Mouse (Mus musculus): Measurements from ENCODE around the gene Ogdh. TPM values are rescaled to one million over a fixed set of nuclear protein-coding genes. Genes with fewer than 3 reads are reported as not detected.
"Not testable (repeated sequence)": the region's sequence is repeated elsewhere in the genome, so short reads cannot be mapped to it uniquely, and the experiment has no call there.

Ogdh gene
- polyA plus RNA-seq, 1 experiment from 2014 or later, result 87.7 TPM

- no peak overlapping the region for H3K4me3 ChIP-seq (replicated peaks)
- H3K36me3 ChIP-seq (replicated peaks), result peaks cover 38% of the 10 kb centered on the region
- H3K9ac ChIP-seq, result no peak overlapping the region
- H3K27ac ChIP-seq, result no peak overlapping the region
- 80% methylated on average over 4 of the region's 4 CpGs for WGBS
- H3K4me2 ChIP-seq, result no peak overlapping the region
- ATAC-seq (ENCODE audit: low FRiP score), result no peak
- H3K4me1 ChIP-seq, result no peaks in the 10 kb centered on the region
- no peaks in the 10 kb centered on the region for H3K27me3 ChIP-seq
- H3K9me3 ChIP-seq, result no peaks in the 10 kb centered on the region
Observed at GRCm38 (mm10) chr11:6336689-6337088, 45.3 kb downstream of the Ogdh start.

DNA sequence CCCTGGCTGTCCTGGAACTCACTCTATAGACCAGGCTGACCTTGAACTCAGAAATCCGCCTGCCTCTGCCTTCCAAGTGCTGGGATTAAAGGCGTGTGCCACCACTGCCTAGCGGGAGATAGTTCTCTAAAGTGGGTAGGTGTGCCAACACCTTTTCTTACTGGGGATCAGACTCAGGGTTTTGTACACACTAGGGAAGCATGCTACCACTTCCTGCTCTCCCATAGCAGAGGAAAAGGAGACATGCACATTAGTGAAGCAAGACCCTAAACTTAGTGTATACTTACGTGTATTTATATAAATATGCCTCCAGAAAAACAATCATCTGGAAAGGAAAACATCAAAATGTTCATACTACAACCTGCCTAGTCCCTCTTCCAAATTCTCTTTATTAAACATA lies 54.5 kb downstream of the Ogdh start:
- 98% methylated on average over 4 of the region's 4 CpGs for WGBS
- H3K4me2 ChIP-seq, result no peak overlapping the region
- H3K9me3 ChIP-seq, result no peaks in the 10 kb centered on the region
- no peak for ATAC-seq (ENCODE audit: low FRiP score)
- H3K4me3 ChIP-seq (replicated peaks), result no peak overlapping the region
- H3K27me3 ChIP-seq, result no peaks in the 10 kb centered on the region
- no peak overlapping the region for H3K27ac ChIP-seq
- no peaks in the 10 kb centered on the region for H3K4me1 ChIP-seq
- peaks cover 90% of the 10 kb centered on the region for H3K36me3 ChIP-seq (replicated peaks)
- H3K9ac ChIP-seq, result no peak overlapping the region

- Histone ChIP-seq H3K9me3 (no peaks in the 10 kb centered on the region), H3K36me3 (replicated peaks) (peaks cover 87% of the 10 kb centered on the region), H3K9ac (no peak overlapping the region), H3K27ac (no peak overlapping the region), H3K4me2 (no peak overlapping the region), H3K27me3 (no peaks in the 10 kb centered on the region), H3K4me3 (replicated peaks) (no peak overlapping the region), H3K4me1 (no peaks in the 10 kb centered on the region)
- ATAC-seq (ENCODE audit: low FRiP score), result no peak
- WGBS, result 95% methylated on average over 7 of the region's 7 CpGs
Observed at GRCm38 (mm10) chr11:6346966-6347365, 55.5 kb downstream of the Ogdh start.

DNA sequence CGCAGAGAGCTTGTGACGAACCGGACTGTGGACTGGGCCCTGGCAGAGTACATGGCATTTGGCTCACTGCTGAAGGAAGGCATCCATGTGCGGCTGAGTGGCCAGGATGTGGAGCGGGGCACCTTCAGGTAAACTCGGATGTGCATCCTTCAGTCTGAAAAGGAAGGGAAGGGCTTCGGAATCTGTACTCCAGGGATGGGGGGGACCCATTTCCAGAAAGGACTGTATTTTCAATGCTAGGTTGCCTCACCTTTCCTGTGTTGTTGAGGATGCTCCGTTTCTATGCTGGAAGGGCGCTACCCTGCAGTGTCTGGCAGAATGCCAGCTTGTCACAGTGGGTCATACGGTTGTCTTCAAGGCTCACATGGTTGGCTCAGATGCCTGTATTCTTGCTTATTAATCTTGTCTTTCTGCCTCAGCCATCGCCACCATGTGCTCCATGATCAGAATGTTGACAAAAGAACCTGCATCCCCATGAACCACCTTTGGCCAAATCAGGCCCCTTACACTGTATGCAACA lies 57.3 kb downstream of the Ogdh start:
- 91% methylated on average over 11 of the region's 11 CpGs for WGBS
- Histone ChIP-seq H3K4me3 (replicated peaks) (no peak overlapping the region), H3K4me2 (no peak overlapping the region), H3K27me3 (no peaks in the 10 kb centered on the region), H3K36me3 (replicated peaks) (peaks cover 90% of the 10 kb centered on the region), H3K27ac (no peak overlapping the region), H3K4me1 (no peaks in the 10 kb centered on the region), H3K9ac (no peak overlapping the region), H3K9me3 (no peaks in the 10 kb centered on the region)
- no peak for ATAC-seq (ENCODE audit: low FRiP score)

GRCm38 (mm10) chr11:6349586-6349985 lies 58.2 kb downstream of the Ogdh start:
- H3K27me3 ChIP-seq, result no peaks in the 10 kb centered on the region
- 93% methylated on average over 5 of the region's 5 CpGs for WGBS
- H3K4me3 ChIP-seq (replicated peaks), result no peak overlapping the region
- no peak overlapping the region for H3K4me2 ChIP-seq
- H3K9ac ChIP-seq, result no peak overlapping the region
- H3K27ac ChIP-seq, result no peak overlapping the region
- peaks cover 90% of the 10 kb centered on the region for H3K36me3 ChIP-seq (replicated peaks)
- H3K4me1 ChIP-seq, result no peaks in the 10 kb centered on the region
- no peak for ATAC-seq (ENCODE audit: low FRiP score)
- H3K9me3 ChIP-seq, result no peaks in the 10 kb centered on the region

GRCm38 (mm10) chr11:6355106-6355505 lies 63.7 kb downstream of the Ogdh start:
- 92% methylated on average over 4 of the region's 4 CpGs for WGBS
- H3K36me3 ChIP-seq (replicated peaks), result peaks cover 66% of the 10 kb centered on the region

DNA sequence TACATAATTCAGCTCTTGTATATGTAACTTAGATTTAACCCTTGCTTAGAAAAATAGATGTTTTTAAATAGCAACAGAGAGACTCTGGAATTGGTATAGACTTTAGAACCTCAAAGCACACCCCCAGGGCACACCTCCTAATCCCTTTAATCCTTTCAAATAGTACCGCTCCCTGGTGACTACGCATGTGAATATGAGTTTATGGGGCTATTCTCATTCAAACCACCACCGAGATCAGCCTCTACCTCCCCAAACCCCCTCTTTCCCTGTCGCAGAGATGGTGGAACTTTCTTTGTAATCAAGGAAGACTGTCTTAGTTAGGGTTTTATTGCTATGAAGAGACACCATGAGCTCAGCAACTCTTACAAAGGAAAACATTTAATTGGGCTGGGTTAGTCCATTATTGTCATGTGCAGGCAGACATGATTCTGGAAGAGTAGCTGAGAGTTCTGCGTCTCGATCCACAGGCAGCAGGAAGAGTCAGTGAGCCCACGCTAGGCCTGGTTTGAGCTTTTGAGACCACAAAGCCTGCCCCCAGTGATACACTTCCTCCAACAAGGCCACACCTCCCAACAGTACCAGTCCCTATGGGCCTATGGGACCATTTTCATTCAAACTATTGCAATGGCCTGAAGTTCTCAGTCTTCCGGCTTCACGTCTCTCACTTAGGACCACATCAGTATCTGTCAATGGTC lies 73.3 kb downstream of the Ogdh start:
- H3K9me3 ChIP-seq, result no peaks in the 10 kb centered on the region
- no peaks in the 10 kb centered on the region for H3K27me3 ChIP-seq
- no peak for ATAC-seq (ENCODE audit: low FRiP score)
- no peak overlapping the region for H3K9ac ChIP-seq
- no peaks in the 10 kb centered on the region for H3K36me3 ChIP-seq (replicated peaks)
- no peaks in the 10 kb centered on the region for H3K4me1 ChIP-seq
- H3K4me3 ChIP-seq (replicated peaks), result no peak overlapping the region
- no peak overlapping the region for H3K4me2 ChIP-seq
- 84% methylated on average over 9 of the region's 9 CpGs for WGBS
- H3K27ac ChIP-seq, result no peak overlapping the region

More at GRCm38 (mm10) chr11:6355106-6355505, 63.7 kb downstream of the Ogdh start:
- Histone ChIP-seq H3K4me2 (no peak overlapping the region), H3K4me3 (replicated peaks) (no peak overlapping the region), H3K9me3 (no peaks in the 10 kb centered on the region), H3K27me3 (no peaks in the 10 kb centered on the region), H3K4me1 (no peaks in the 10 kb centered on the region), H3K9ac (no peak overlapping the region), H3K27ac (no peak overlapping the region)
- ATAC-seq (ENCODE audit: low FRiP score), result no peak

- WGBS, result 24% methylated on average over 11 of the region's 11 CpGs
- Histone ChIP-seq H3K27ac (no peak overlapping the region), H3K36me3 (replicated peaks) (no peaks in the 10 kb centered on the region)
Observed at GRCm38 (mm10) chr11:6365885-6366284, 74.5 kb downstream of the Ogdh start.

GRCm38 (mm10) chr11:6366434-6366833 lies 75.0 kb downstream of the Ogdh start:
- no peaks in the 10 kb centered on the region for H3K36me3 ChIP-seq (replicated peaks)
- H3K27ac ChIP-seq, result no peak overlapping the region
- H3K27me3 ChIP-seq, result no peaks in the 10 kb centered on the region
- no peaks in the 10 kb centered on the region for H3K4me1 ChIP-seq
- no peak for ATAC-seq (ENCODE audit: low FRiP score)
- no peak overlapping the region for H3K4me3 ChIP-seq (replicated peaks)
- no peak overlapping the region for H3K4me2 ChIP-seq
- H3K9ac ChIP-seq, result no peak overlapping the region
- H3K9me3 ChIP-seq, result no peaks in the 10 kb centered on the region
- 81% methylated on average over 6 of the region's 6 CpGs for WGBS

More at GRCm38 (mm10) chr11:6365885-6366284, 74.5 kb downstream of the Ogdh start:
- 0 out of 2 replicates have a peak, but pooled peaks have one; percentile 20 for ATAC-seq (ENCODE audit: low FRiP score)
- no peak overlapping the region for H3K9ac ChIP-seq
- no peaks in the 10 kb centered on the region for H3K4me1 ChIP-seq
- no peaks in the 10 kb centered on the region for H3K27me3 ChIP-seq
- H3K9me3 ChIP-seq, result no peaks in the 10 kb centered on the region
- no peak overlapping the region for H3K4me3 ChIP-seq (replicated peaks)
- H3K4me2 ChIP-seq, result no peak overlapping the region

GRCm38 (mm10) chr11:6367156-6367555 lies 75.7 kb downstream of the Ogdh start:
- Histone ChIP-seq H3K9ac (no peak overlapping the region), H3K4me1 (no peaks in the 10 kb centered on the region)

DNA sequence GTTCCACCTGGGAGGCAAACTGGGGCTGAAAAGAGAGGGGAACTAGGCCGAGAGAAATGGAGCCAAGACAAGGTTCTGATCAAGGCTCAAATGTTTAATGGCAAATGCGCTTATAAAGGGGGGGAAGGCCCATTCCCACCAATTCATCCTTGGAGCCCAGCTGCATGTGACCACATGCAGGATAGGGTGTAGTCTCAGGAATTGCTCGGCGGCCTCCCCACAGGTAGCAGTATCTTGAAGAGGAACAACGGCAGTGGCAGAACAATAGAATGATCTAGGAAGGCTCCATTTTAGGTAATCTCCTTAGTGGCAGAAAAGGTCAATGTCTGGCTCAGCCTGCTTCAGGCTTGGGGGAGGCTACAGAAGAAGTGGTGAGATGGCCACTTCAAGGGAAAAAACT lies 76.6 kb downstream of the Ogdh start:
- H3K4me2 ChIP-seq; H3K27me3 ChIP-seq; H3K4me3 ChIP-seq (replicated peaks); H3K4me1 ChIP-seq; H3K36me3 ChIP-seq (replicated peaks); H3K9ac ChIP-seq; H3K27ac ChIP-seq; H3K9me3 ChIP-seq; ATAC-seq (ENCODE audit: low FRiP score): not testable (repeated sequence)
- WGBS, result 79% methylated on average over 5 of the region's 5 CpGs

More at GRCm38 (mm10) chr11:6367156-6367555, 75.7 kb downstream of the Ogdh start:
- no peak for ATAC-seq (ENCODE audit: low FRiP score)
- no peaks in the 10 kb centered on the region for H3K9me3 ChIP-seq
- H3K4me2 ChIP-seq, result no peak overlapping the region
- H3K27me3 ChIP-seq, result no peaks in the 10 kb centered on the region
- 88% methylated on average over 4 of the region's 4 CpGs for WGBS
- H3K27ac ChIP-seq, result no peak overlapping the region
- H3K36me3 ChIP-seq (replicated peaks), result no peaks in the 10 kb centered on the region
- no peak overlapping the region for H3K4me3 ChIP-seq (replicated peaks)

DNA sequence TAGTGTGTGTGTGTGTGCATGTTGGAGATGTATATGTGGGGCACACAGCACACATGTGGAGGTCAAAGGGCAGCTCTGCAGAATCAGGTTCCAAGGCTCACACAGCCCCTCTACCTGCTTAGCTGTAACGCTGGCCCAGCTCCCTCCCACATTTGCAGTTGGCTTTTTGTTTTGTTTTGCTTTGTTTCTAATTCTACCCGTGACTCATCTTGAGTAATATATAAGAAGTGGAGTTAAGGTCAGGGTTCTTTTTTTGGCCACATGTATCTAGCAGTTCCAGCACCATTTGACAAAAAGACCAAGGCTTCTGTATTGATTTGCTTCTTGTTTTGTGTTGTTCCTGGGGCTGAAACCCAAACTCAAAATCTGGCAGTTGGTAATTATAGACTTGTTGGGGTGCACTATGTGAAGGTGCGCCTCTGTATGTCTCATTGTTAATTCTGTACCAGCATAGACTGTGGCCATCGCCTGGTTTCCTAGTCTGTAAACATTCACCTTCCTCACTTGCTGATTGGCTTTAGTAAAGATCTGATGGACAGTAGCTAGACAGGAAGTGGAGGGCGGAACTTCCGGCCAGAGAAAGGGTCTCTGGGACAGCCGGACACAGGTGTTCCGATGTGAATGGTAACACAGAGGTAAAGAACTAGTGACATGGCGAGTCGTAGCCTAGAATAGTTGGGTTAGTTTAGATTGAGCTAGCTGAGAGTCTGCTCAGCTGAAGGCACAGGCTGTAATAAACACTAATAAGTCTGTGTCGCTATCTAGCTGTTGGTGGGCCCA lies 80.1 kb downstream of the Ogdh start:
- H3K36me3 ChIP-seq (replicated peaks), result no peaks in the 10 kb centered on the region
- no peak overlapping the region for H3K4me2 ChIP-seq
- no peak for ATAC-seq (ENCODE audit: low FRiP score)
- H3K4me1 ChIP-seq, result no peaks in the 10 kb centered on the region
- H3K9me3 ChIP-seq, result no peaks in the 10 kb centered on the region
- H3K9ac ChIP-seq, result no peak overlapping the region
- H3K4me3 ChIP-seq (replicated peaks), result no peak overlapping the region
- no peaks in the 10 kb centered on the region for H3K27me3 ChIP-seq
- 88% methylated on average over 11 of the region's 11 CpGs for WGBS
- no peak overlapping the region for H3K27ac ChIP-seq
